In genomic region chr3:61302214-61302613, GRCm38 (mm10) we compare ENCODE assay signal across 12 mouse cellular contexts.
"Had no signal": no experiment of that assay in that cellular context is flagged by ENCODE, and none has a peak within 500 bp of the region (broad histone marks: within the 10 kb centered on the region; RNA-seq: fewer than 3 reads in every experiment).

No protein-coding gene starts in this region.

- DNase-seq: lung, adult 18-20 months; lung, embryonic 14.5 days; lung, postnatal 10 days; lung, postnatal 4 days; retina, postnatal 1 day; right cerebral cortex, adult 18-20 months; right cerebral cortex, postnatal 25 days; thymus, adult 2 months; thymus, postnatal 25 days; thymus, postnatal 4 days had no signal

- ATAC-seq: midbrain, embryonic 13.5 days; midbrain, embryonic 15.5 days had no signal
